Mouse (Mus musculus): ENCODE results near the gene Cdh3. TPM values are rescaled to one million over a fixed set of nuclear protein-coding genes. Genes with fewer than 3 reads are reported as not detected.
"Not testable (repeated sequence)": the region's sequence is repeated elsewhere in the genome, so short reads cannot be mapped to it uniquely, and the experiment has no call there.

The Cdh3 gene
- polyA plus RNA-seq, 1 experiment from 2014 or later: 8.2 TPM

DNA sequence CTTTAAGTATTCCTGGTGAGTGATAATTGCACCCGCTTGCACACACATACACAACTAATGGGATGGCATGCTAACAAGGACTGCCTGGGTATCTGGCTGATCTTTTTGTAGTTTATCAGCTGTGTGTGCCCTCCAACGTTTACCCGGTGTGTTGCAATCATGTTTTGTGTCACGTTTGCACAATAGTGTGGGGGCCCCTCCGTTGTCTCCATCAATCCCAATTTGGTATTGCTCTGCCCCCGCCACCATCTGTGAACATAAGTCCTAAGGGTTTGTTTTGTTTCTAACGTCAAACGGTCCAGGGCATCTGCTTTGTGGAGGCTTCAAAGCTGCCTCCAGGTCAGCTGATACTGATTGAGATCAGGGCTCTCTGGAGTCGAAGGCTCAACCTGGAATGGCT, 49.2 kb downstream of the Cdh3 start:
- 66% methylated on average over 9 of the region's 9 CpGs for WGBS
- Histone ChIP-seq H3K27me3 (ENCODE audit: insufficient read depth, poor library complexity, severe bottlenecking) (no peaks in the 10 kb centered on the region; the same call in 1 of the 2 replicates), H3K4me3 (no peak overlapping the region), H3K27ac (no peak overlapping the region), H3K9me3 (peaks cover 11% of the 10 kb centered on the region; the same call in 1 of the 2 replicates), H3K4me1 (replicated peaks) (peaks cover 10% of the 10 kb centered on the region), H3K36me3 (peaks cover 4% of the 10 kb centered on the region; the same call in 1 of the 2 replicates)
- DNase-seq (ENCODE audit: low spot score): no peak

DNA sequence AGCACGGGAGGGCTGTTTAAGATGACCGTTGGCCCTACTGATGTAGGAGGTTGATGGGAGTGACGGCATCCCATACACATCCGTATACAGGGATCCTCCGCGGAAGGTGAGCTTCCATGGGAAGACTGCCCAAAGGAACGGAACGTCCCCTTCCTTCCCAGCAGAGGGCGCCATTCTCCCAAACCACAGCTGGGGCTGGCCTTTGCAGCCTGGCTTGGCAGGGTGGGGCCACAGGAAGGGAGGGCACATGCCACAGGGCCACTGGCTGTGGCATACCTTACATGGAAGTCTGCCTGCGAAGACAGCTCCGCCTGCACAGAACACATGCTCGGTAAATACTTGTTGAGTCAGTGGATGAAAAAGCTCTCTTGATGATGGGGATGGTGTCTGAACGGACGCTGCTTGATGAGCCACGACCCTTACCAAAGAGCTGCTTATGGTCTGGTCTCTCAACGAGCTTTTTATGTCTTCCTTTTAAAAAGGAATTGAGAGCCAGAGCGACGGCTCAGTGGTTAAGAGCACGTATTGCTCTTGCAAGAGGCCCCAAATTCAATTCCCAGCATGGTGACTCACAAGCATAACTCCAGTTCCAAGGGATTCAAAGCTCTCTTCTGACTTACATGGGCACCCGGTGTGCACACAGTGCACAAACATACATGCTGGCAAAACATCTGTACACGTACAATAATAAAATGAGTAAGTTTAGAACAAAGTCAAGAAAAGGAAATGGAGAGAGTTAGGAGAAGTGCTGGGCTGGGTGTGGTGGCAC, 50.6 kb downstream of the Cdh3 start:
- H3K4me1 ChIP-seq (replicated peaks): peaks cover 10% of the 10 kb centered on the region
- WGBS: 32% methylated on average over 21 of the region's 21 CpGs
- H3K36me3 ChIP-seq: peaks cover 4% of the 10 kb centered on the region; the same call in 1 of the 2 replicates
- H3K9me3 ChIP-seq: peaks cover 11% of the 10 kb centered on the region; the same call in 1 of the 2 replicates
- DNase-seq (ENCODE audit: low spot score): peak; percentile 65
- no peaks in the 10 kb centered on the region; the same call in 1 of the 2 replicates for H3K27me3 ChIP-seq (ENCODE audit: insufficient read depth, poor library complexity, severe bottlenecking)
- no peak overlapping the region for H3K4me3 ChIP-seq
- H3K27ac ChIP-seq: no peak overlapping the region

DNA sequence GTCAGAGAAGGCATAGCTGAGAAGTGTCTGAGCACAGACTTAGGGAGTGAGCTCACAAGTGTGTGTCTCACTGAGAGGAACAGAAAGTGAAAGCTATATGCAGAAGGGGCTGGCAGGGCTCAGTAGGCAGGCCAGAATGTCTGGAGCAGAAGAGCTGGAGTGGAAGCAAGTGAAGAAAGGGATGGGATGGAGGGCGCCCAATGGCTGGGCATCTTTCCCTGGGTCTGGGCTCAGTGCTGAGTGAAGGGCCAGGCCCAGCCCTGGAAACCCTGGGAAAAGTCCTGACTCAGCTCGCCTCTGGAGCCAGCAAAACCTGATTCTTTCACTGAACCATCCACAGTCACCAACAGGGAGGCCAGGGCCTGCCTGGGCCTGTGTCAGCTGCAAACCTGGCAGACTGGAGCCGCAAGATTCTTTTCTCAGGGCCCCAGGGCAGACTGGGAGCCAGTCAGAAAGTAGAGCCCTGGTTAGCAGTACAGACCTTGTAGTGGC, 53.0 kb downstream of the Cdh3 start:
- peaks cover 12% of the 10 kb centered on the region for H3K4me1 ChIP-seq (replicated peaks)
- DNase-seq (ENCODE audit: low spot score): no peak
- H3K4me3 ChIP-seq: no peak overlapping the region
- WGBS: 80% methylated on average over 3 of the region's 3 CpGs
- H3K27ac ChIP-seq: peak overlapping the region; percentile 64
- H3K36me3 ChIP-seq: no peaks in the 10 kb centered on the region
- no peaks in the 10 kb centered on the region; the same call in 1 of the 2 replicates for H3K27me3 ChIP-seq (ENCODE audit: insufficient read depth, poor library complexity, severe bottlenecking)
- peaks cover under 1% of the 10 kb centered on the region; the same call in 1 of the 2 replicates for H3K9me3 ChIP-seq

DNA sequence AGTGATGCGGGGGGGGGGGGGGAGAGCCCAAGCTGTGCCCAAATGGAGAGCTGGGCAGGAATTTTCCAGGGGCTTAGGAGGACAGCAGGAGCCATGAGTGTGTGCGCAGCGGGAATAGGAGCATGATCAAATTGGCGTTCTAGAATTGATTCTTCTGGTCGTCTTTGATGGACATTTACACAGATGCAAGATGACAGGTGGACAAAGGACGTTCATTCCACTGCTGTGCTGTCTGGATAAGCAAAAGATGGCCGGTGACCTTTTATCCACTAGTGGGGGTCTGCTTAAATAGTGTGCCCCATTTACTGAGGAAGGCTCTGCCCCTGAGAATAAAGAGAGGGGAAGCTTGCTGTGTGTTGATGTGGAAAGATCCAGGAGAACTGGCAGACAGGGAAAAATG, 58.3 kb downstream of the Cdh3 start:
- DNase-seq (ENCODE audit: low spot score): peak; percentile 36
- 35% methylated on average over 7 of the region's 7 CpGs for WGBS
- H3K4me3 ChIP-seq: no peak overlapping the region
- no peak overlapping the region for H3K27ac ChIP-seq
- no peaks in the 10 kb centered on the region for H3K36me3 ChIP-seq
- H3K27me3 ChIP-seq (ENCODE audit: insufficient read depth, poor library complexity, severe bottlenecking): peaks cover 15% of the 10 kb centered on the region
- H3K4me1 ChIP-seq (replicated peaks): peaks cover 11% of the 10 kb centered on the region
- no peaks in the 10 kb centered on the region for H3K9me3 ChIP-seq

DNA sequence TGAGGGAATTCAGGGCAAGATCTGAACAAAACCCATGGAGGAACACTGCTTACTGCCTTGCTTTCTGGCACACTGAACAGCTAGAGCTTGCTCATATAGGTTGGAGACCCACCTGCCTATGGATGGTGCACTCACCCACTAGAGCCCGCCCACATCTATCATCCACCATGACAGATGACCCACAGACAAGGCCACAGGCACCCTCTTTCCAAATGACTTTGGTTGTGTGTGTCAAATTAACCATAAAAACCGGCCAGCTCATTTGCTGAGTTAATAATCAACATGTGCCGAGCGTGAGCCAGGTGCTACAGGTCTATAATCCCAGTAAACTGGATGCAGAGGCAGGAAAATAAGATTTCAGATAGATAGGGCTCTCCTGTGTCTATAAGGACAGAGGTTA, 59.7 kb downstream of the Cdh3 start:
- no peak overlapping the region for H3K27ac ChIP-seq
- no peaks in the 10 kb centered on the region for H3K36me3 ChIP-seq
- 80% methylated on average over 4 of the region's 4 CpGs for WGBS
- no peak overlapping the region for H3K4me3 ChIP-seq
- H3K9me3 ChIP-seq: no peaks in the 10 kb centered on the region
- H3K4me1 ChIP-seq (replicated peaks): peaks cover 11% of the 10 kb centered on the region
- H3K27me3 ChIP-seq (ENCODE audit: insufficient read depth, poor library complexity, severe bottlenecking): peaks cover 15% of the 10 kb centered on the region
- DNase-seq (ENCODE audit: low spot score): no peak

DNA sequence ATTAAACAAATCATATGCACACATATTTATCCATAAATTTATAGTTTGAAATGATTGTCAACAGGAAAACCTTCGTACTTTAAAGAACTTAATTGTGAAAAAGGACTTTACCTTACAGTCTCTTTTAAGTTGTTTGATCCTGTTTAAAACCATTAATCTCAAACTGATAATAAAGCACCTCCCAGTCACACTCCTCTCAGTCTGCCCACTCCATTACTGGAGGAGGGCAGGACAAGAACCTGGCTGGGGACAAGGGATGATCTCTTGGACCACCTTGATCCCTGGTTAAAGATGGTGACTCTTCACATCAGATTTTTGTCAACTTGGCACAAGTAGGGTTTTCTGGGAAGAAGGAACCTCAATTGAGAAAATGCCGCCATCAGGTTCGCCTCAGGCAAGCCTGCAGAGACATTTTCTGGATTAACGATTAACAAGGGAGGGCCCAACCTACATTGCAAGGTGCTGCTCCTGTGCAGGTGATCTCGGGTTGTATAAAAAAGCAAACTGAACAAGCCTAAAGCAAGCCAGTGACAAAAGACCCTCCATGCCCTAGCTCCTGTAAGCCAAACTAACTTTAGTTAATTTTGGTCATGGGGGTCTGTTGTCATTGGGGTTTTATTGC, 61.0 kb downstream of the Cdh3 start:
- Histone ChIP-seq H3K9me3 (no peaks in the 10 kb centered on the region), H3K27me3 (ENCODE audit: insufficient read depth, poor library complexity, severe bottlenecking) (peaks cover 15% of the 10 kb centered on the region), H3K4me3 (no peak overlapping the region), H3K27ac (no peak overlapping the region), H3K36me3 (no peaks in the 10 kb centered on the region), H3K4me1 (replicated peaks) (peaks cover 11% of the 10 kb centered on the region)
- WGBS: 87% methylated on average over 5 of the region's 5 CpGs
- no peak for DNase-seq (ENCODE audit: low spot score)

DNA sequence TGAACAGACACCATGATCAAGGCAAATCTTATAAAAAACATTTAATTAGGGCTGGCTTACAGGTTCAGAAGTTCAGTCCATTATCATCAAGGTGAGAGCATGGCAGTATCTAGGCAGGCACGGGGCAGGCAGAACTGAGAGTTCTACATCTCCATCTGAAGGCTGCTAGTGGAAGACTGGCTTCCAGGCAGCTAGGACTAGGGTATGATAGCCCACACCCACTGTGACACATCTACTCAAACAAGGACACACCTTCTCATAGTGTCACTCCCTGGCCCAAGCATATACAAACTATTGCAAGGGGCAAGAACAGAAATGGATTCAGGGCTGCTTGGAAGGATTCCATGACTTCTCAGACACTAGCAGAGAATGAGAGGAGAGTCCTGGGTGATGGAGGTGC, 61.5 kb downstream of the Cdh3 start:
- Histone ChIP-seq H3K27me3 (ENCODE audit: insufficient read depth, poor library complexity, severe bottlenecking) (peaks cover 15% of the 10 kb centered on the region), H3K4me1 (replicated peaks) (peaks cover 13% of the 10 kb centered on the region)
- H3K9me3 ChIP-seq; DNase-seq (ENCODE audit: low spot score); H3K27ac ChIP-seq; H3K36me3 ChIP-seq; H3K4me3 ChIP-seq: not testable (repeated sequence)
- 88% methylated on average over 1 of the region's 1 CpGs for WGBS

DNA sequence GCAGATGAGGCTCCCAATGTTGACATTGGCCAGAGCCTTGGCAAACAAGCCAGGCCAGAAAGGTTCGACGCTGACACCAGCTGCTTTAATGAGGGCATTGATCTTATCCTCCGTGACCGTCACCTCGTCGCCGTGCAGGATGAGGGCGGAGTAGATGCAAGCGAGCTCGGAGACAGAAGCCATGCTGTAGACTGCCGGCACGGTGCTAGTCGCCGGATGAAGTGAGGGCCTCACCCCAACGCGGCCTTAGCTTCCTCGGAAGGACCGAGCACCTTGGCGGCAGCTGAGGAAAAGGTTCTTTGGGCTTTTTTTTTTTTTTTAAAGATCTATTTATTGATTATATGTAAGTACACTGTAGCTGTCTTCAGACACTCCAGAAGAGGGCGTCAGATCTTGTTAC, 62.5 kb downstream of the Cdh3 start, which contains the start of gene Gm10073:
Gene Gm10073 (minus strand): TSS at position 294 of the 400 bp plus-strand sequence.
- H3K27ac ChIP-seq: not testable (repeated sequence)
- WGBS: 51% methylated on average over 20 of the region's 20 CpGs

DNA sequence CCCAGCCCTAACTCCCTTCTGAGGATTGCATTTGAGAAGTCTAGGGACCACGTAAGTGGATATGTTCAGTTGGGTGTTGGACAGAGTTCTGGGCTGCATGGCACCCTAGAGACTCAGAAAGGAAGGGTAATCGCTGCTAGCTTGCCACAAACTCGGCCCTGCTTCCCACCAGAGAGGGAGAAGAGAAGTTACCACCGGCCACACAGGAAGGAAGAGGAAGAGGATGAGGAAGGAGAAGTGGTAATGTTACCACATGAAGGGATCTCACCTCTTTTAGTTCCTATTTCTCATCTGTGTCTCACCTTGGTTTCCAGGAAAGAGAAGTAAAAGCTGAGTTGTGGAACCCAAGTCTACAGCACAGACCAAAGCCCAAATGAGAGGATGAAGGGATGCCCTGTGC, 63.6 kb downstream of the Cdh3 start:
- Histone ChIP-seq H3K27me3 (ENCODE audit: insufficient read depth, poor library complexity, severe bottlenecking) (peaks cover 15% of the 10 kb centered on the region), H3K27ac (no peak overlapping the region), H3K4me3 (no peak overlapping the region), H3K36me3 (no peaks in the 10 kb centered on the region), H3K4me1 (replicated peaks) (peaks cover 8% of the 10 kb centered on the region; the same call in 1 of the 2 replicates), H3K9me3 (no peaks in the 10 kb centered on the region)
- no peak for DNase-seq (ENCODE audit: low spot score)
- WGBS: 86% methylated on average over 4 of the region's 4 CpGs

More for the DNA sequence above, 62.5 kb downstream of the Cdh3 start, which contains the start of gene Gm10073:
- not testable (repeated sequence) for DNase-seq (ENCODE audit: low spot score); H3K9me3 ChIP-seq; H3K36me3 ChIP-seq; H3K4me3 ChIP-seq
- H3K4me1 ChIP-seq (replicated peaks): peaks cover 15% of the 10 kb centered on the region
- peaks cover 15% of the 10 kb centered on the region for H3K27me3 ChIP-seq (ENCODE audit: insufficient read depth, poor library complexity, severe bottlenecking)

DNA sequence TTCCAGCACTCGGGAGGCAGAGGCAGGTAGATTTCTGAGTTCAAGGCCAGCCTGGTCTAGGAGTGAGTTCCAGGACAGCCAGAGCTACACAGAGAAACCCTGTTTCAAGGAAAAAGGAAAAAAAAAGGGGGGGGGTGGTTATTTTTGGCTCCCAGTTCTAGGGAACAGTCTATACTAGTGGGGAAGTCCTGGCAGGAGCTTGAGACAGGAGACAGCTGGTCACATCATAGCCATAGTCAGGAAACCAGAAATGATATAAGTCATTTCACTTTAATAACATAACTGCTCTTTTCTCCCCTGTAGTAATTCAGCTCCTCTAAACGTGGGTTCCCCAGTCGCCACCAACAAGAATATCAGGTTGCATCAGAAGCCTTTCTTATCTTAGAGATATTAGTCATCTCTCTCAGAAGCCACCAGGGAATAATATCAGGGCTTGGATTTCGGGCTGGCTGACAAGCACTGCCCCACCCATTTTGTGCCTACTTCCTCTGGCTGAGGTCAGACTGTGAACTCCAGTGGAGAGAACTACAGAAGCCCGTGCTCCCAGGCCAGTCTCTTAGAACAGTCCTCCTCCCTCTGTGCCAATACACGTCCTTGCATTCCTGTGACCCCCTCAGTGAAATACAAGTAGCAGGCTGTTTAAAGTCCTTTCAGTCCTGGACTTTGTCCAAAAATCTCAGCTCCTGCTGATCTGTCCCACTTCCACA, 66.3 kb downstream of the Cdh3 start:
- no peak for DNase-seq (ENCODE audit: low spot score)

DNA sequence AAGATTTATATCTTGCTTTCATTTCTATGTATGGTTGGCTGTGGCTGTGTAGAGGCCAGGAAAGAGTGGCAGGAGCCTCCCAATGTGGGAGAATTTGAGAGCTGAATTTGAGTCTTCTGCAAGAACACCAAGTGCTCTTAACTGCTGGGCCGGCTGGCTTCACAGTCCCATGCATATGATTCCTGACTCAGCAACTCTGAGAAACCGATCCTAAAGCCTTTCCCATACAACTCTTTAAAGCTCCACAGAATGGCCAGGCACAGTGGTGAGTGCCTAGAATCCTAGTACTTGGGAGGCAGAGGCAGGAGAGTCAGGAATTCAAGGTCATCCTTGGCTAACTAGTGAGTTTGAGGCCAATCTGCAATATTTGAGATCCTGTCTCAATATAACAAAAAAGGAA, 68.8 kb downstream of the Cdh3 start:
- H3K9me3 ChIP-seq: no peaks in the 10 kb centered on the region
- H3K27me3 ChIP-seq (ENCODE audit: insufficient read depth, poor library complexity, severe bottlenecking): no peaks in the 10 kb centered on the region
- WGBS: 65% methylated on average over 2 of the region's 2 CpGs
- DNase-seq (ENCODE audit: low spot score): no peak
- H3K4me1 ChIP-seq (replicated peaks): 0 out of 2 replicates have a peak, but pooled peaks cover 4% of the 10 kb centered on the region
- no peak overlapping the region for H3K4me3 ChIP-seq
- no peak overlapping the region for H3K27ac ChIP-seq
- H3K36me3 ChIP-seq: no peaks in the 10 kb centered on the region

More for the DNA sequence above, 66.3 kb downstream of the Cdh3 start:
- no peak overlapping the region for H3K4me3 ChIP-seq
- H3K27me3 ChIP-seq (ENCODE audit: insufficient read depth, poor library complexity, severe bottlenecking): no peaks in the 10 kb centered on the region
- no peaks in the 10 kb centered on the region for H3K9me3 ChIP-seq
- H3K27ac ChIP-seq: no peak overlapping the region
- WGBS: 49% methylated on average over 6 of the region's 6 CpGs
- no peaks in the 10 kb centered on the region for H3K36me3 ChIP-seq
- H3K4me1 ChIP-seq (replicated peaks): 0 out of 2 replicates have a peak, but pooled peaks cover 4% of the 10 kb centered on the region

DNA sequence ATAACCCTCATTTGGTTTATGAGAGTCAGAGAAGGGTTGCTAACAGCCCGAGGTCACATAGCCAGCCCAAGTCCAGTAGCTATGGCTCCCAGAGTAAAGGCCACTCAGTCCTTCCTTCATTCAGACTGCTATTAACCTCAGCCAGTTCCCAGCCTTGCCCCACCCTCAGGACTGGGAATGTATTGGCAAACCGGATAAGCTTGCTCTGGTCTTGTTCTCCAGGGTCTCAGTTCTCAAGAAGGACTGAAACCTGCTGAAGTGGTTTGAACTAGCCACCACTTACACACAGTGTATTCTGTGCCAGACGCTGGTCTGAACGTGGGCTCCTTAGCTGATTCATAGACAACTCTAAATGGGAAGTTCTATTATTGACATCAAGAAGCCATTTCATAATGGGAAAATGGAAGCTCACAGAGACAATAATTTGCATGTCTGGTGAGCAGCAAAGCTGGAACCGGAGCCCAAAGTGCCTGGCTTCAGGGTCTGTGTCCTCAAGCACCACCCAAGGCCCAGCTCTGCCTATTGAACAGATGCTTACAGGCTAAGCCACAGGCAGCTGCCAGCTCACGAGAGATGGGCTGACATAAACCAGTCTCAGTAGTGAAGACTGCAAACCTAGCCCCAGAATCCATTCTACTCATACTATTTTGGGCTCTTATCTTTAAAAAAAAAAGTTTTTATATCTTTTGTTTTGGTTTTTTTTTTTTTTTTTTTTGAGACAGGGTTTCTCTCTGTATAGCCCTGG, 70.8 kb downstream of the Cdh3 start:
- H3K27ac ChIP-seq: no peak overlapping the region
- no peaks in the 10 kb centered on the region for H3K9me3 ChIP-seq
- no peak overlapping the region for H3K4me3 ChIP-seq
- H3K36me3 ChIP-seq: no peaks in the 10 kb centered on the region
- no peak for DNase-seq (ENCODE audit: low spot score)
- WGBS: 76% methylated on average over 6 of the region's 6 CpGs
- H3K27me3 ChIP-seq (ENCODE audit: insufficient read depth, poor library complexity, severe bottlenecking): no peaks in the 10 kb centered on the region
- peaks cover 4% of the 10 kb centered on the region; the same call in 1 of the 2 replicates for H3K4me1 ChIP-seq (replicated peaks)

Data from hindbrain, embryonic 10.5 days (tissue).